Mouse (Mus musculus) kidney, adult 2 months (tissue): ENCODE data around the gene Pdia2. TPM values are rescaled to one million over a fixed set of nuclear protein-coding genes. Genes with fewer than 3 reads are reported as not detected.
"Not testable (repeated sequence)": the region's sequence is repeated elsewhere in the genome, so short reads cannot be mapped to it uniquely, and the experiment has no call there.

Source experiments
- DNase-seq: peaks from one replicate; pipeline ENCODE4 v3.0.0; 2021
- H3K27ac ChIP-seq: fragments of 200-500 bp; 2 replicates; pipeline ENCODE4 v1.5.1; 2012; ENCODE audit warnings: low read depth, low read length, control low read depth, inconsistent platforms; ENCODE audit not compliant: insufficient read depth
- H3K27me3 ChIP-seq: fragments of 200-500 bp; replicated peaks from 2 replicates; pipeline ENCODE4 v1.6.1; 2012; ENCODE audit warnings: mild to moderate bottlenecking, moderate library complexity, low read length, inconsistent platforms; ENCODE audit not compliant: control insufficient read depth, insufficient read depth
- H3K36me3 ChIP-seq: fragments of 200-500 bp; 2 replicates; pipeline ENCODE4 v1.6.1; 2012; ENCODE audit warnings: mild to moderate bottlenecking, moderate library complexity, low read length, inconsistent platforms; ENCODE audit not compliant: control insufficient read depth, insufficient read depth
- H3K4me1 ChIP-seq: fragments of 200-500 bp; 2 replicates; pipeline ENCODE4 v1.6.1; 2011; ENCODE audit warnings: low read length; ENCODE audit not compliant: control insufficient read depth, insufficient read depth
- H3K4me3 ChIP-seq: fragments of 200-500 bp; 2 replicates; pipeline ENCODE4 v1.5.1; 2011; ENCODE audit warnings: mild to moderate bottlenecking, low read depth, low read length, control low read depth; ENCODE audit not compliant: insufficient read depth
- CTCF ChIP-seq: fragments of 200-500 bp; conservative IDR thresholded peaks from 2 replicates; pipeline ENCODE4 v1.5.1; 2011; ENCODE audit warnings: low read depth, mild to moderate bottlenecking, control low read depth, low read length, moderate library complexity, mixed read lengths; ENCODE audit not compliant: insufficient read depth, insufficient read length
- POLR2A ChIP-seq: fragments of 200-500 bp; IDR thresholded peaks from one replicate; pipeline ENCODE4 v1.6.1; 2011; ENCODE audit warnings: low read depth, low read length, control low read depth
- WGBS: fragments of 180-500 bp; shearing (Covaris S2); methylation state at CpG from one replicate; pipeline ENCODE4 v1.1.7; 2018; 5-methylcytosine and 5-hydroxymethylcytosine counted together
- polyA plus RNA-seq: library from polyadenylated mRNA; depleted of rRNA; stranded (reverse); fragments of >200 nt; gene quantifications from 2 replicates; pipeline ENCODE4 v1.2.3, GENCODE M21; 2012; rRNA removed

Pdia2 gene
- polyA plus RNA-seq, 1 experiment = 0.20 TPM

DNA sequence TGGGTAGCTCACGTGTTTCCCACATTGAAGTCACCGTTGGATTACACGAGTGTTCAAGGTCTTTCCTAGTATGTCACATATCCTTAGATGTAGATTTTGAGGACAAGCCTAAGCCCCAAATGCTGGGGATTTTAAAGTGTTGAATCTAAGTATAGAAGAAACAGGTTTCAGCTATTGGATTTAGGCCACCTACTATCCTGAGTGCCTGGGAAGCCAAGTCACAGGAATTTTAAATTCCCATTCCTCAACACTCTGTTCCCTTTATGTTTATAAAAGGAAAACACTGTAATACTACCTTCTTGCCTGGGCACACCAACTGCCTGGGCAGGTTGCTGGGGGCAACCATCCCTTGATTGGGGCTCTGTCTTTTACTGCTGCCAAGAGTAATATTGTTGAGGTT is 17.7 kb downstream of the Pdia2 start:
- peaks cover 2% of the 10 kb centered on the region for H3K36me3 ChIP-seq
- no peak overlapping the region for H3K4me3 ChIP-seq
- no peaks in the 10 kb centered on the region for H3K27me3 ChIP-seq
- no peak for DNase-seq
- H3K4me1 ChIP-seq = no peaks in the 10 kb centered on the region
- WGBS = 92% methylated on average over 3 of the region's 3 CpGs
- no peak overlapping the region for H3K27ac ChIP-seq
- TF ChIP-seq POLR2A (no peak), CTCF (no peak)

DNA sequence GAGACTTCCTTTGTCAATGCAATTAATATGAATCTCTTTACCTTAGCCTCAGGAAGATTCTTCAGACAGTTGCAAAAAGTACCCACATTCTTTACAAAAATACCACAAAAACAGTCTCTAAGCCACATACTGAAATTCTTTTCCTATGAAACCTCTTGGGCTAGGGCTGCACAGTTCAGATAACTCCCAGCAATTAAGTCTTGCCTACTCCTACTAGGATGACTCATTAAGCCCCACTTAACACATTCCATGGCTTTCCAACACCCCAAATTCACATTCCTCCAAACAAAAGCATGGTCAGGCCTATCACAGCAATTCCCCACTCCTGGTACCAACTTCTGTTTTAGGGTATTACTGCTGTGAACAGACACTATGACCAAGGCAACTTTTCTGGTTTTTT is 20.3 kb downstream of the Pdia2 start:
- no peaks in the 10 kb centered on the region; the same call in 1 of the 2 replicates for H3K36me3 ChIP-seq

DNA sequence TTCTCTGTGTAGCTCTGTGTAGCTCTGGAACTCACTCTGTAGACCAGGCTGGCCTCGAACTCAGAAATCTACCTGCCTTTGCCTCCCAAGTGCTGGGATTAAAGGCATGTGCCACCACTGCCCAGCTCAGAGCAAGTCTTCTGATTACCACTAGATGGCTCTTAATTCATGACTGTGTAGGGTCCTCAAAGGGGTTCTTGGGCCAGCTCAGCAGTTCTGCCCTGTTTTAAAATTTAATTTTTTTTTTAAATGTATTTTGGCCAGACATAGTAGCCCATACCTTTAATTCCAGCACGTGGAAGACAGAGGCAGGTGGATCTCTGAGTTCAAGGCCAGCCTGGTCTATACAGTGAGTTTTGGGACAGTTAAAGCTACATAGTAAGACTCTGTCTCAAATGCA is 23.6 kb downstream of the Pdia2 start:
- H3K36me3 ChIP-seq, H3K4me3 ChIP-seq, H3K27me3 ChIP-seq, H3K27ac ChIP-seq, H3K4me1 ChIP-seq, DNase-seq: not testable (repeated sequence)
- WGBS = 83% methylated on average over 2 of the region's 2 CpGs

More for the DNA sequence above, 20.3 kb downstream of the Pdia2 start:
- TF ChIP-seq CTCF = no peak
- no peak for TF ChIP-seq POLR2A
- no peaks in the 10 kb centered on the region for H3K27me3 ChIP-seq
- H3K4me3 ChIP-seq = no peak overlapping the region
- no peak overlapping the region for H3K27ac ChIP-seq
- no peak for DNase-seq
- no peaks in the 10 kb centered on the region for H3K4me1 ChIP-seq

DNA sequence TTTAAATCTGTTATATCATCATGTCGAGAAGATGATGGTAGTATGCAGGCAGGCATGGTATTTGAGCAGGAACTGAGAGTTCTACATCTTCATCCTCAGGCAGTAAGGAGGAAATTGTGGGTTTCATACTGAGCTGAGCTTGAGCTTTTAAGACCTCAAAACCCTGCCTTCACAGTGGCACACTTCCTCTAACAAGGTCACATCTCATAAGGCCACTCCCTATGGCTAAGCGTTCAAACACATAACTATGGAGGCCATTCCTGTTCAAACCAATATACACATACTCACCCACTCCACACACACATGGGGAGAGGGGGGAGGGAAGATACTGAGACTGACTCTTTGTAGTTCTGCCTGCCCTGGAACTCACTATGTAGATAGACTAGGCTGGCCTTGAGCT is 30.8 kb downstream of the Pdia2 start:
- Histone ChIP-seq H3K36me3 (no peaks in the 10 kb centered on the region), H3K4me1 (peaks cover 3% of the 10 kb centered on the region; the same call in 1 of the 2 replicates), H3K27me3 (no peaks in the 10 kb centered on the region), H3K27ac (no peak overlapping the region), H3K4me3 (no peak overlapping the region)
- DNase-seq = peak; percentile 13
- WGBS = 87% methylated on average over 2 of the region's 2 CpGs
- TF ChIP-seq POLR2A (no peak), CTCF (no peak)

DNA sequence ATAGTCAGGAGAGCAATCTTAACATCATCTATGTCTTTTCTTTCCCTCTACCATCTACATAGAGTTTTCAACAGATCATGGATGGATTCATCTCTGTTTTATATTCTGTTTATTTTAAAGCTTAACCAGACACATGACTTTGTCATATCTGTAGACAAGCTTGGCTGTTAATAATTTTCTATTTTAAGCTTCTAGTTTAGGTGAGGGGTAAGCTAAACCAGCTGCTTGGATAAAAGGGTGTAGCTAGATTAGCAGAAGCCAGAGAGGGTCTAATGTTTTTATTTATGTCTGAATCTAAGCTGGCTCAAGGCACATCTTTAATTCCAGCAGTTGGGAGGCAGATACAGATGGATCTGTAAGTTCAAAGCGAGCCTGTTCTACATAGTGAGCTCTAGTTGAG is 36.2 kb downstream of the Pdia2 start:
- 0 out of 2 replicates have a peak, but pooled peaks cover 6% of the 10 kb centered on the region for H3K4me1 ChIP-seq
- no peaks in the 10 kb centered on the region for H3K27me3 ChIP-seq
- WGBS = 85% methylated on average over 1 of the region's 1 CpGs
- H3K27ac ChIP-seq = no peak overlapping the region
- no peak overlapping the region for H3K4me3 ChIP-seq
- no peaks in the 10 kb centered on the region for H3K36me3 ChIP-seq
- no peak for DNase-seq
- TF ChIP-seq POLR2A = no peak
- no peak for TF ChIP-seq CTCF

DNA sequence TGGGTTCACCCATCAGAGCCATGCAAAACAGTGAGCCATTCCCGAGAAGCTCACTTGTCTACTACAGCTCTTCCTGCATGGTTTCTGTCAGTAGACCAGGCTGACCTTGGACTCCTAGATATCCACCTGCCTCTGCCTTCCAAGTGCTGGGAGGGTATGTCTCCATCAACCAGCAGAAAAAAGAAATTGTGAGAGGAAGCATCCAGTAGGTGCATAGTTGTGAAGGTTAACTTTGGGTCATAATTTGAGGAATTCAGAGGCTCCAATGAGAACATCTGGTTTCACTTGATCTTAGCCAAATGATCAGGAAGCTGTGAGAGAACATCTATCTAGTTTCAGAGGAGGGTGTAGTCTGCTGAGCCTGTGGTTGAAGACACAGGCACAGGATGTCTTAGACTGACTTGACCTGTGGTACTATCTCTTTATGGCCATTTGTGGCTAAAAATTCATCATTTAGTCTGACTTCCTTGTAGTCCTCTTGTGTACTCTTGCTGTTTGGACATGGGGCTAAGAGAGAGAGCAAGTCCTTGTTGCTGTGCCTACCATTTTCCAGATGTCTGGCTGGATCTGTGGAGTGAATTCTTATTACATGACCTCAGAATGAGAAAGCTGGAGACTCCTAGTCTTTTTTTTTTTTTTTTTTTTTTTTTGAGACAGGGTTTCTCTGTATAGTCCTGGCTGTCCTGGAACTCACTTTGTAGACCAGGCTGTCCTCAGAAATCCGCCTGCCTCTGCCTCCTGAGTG is 46.8 kb downstream of the Pdia2 start:
- Histone ChIP-seq H3K4me3 (no peak overlapping the region), H3K36me3 (no peaks in the 10 kb centered on the region), H3K27ac (no peak overlapping the region), H3K27me3 (no peaks in the 10 kb centered on the region), H3K4me1 (no peaks in the 10 kb centered on the region)
- WGBS = 94% methylated on average over 2 of the region's 2 CpGs
- no peak for DNase-seq
- TF ChIP-seq POLR2A = no peak
- TF ChIP-seq CTCF = no peak

DNA sequence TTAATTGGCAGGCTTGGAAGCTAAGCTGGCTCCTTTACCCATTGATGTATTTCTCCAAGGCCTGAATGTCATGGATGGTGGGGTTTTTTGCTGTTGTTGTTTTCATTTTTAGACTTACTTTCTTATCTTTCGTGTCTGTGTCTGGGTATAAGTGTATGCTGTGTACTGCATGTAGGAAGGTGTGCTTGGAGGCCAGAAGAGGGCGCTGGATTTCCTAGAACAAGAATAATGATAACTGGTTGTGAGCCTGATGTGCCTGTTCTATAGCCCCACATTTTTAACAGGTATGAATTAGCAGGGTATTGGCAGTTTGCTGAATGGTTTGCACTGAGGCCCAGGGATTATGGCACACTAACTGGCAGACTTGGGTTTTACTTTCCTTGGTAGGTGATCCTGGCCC is 49.8 kb downstream of the Pdia2 start:
- H3K4me1 ChIP-seq = peaks cover 3% of the 10 kb centered on the region; the same call in 1 of the 2 replicates
- no peaks in the 10 kb centered on the region for H3K36me3 ChIP-seq
- no peak overlapping the region for H3K4me3 ChIP-seq
- TF ChIP-seq CTCF (no peak), POLR2A (no peak)
- no peak for DNase-seq
- H3K27me3 ChIP-seq = no peaks in the 10 kb centered on the region
- H3K27ac ChIP-seq = no peak overlapping the region
- 88% methylated on average over 2 of the region's 2 CpGs for WGBS

Other genes starting within 250 kb of the Pdia2 start
- 7.2 and 8.3 TPM in 2 replicates for gene A930017K11Rik, start 246.5 kb downstream of the Pdia2 start, polyA plus RNA-seq
- 24.0 and 31.6 TPM in 2 replicates for gene Capn15, start 213.3 kb downstream of the Pdia2 start, polyA plus RNA-seq
- gene Rab11fip3, start 129.5 kb downstream of the Pdia2 start, polyA plus RNA-seq = 454 and 517 TPM in 2 replicates
- gene Decr2, start 108.8 kb downstream of the Pdia2 start, polyA plus RNA-seq = 63.0 and 74.9 TPM in 2 replicates
- 36.2 and 45.6 TPM in 2 replicates for gene Nme4, start 103.5 kb downstream of the Pdia2 start, polyA plus RNA-seq
- gene Tmem8, start 85.8 kb downstream of the Pdia2 start, polyA plus RNA-seq = 431 and 538 TPM in 2 replicates
- 130 and 137 TPM in 2 replicates for gene Mrpl28, start 75.6 kb downstream of the Pdia2 start, polyA plus RNA-seq
- 16.3 and 18.5 TPM in 2 replicates for gene Axin1, start 60.4 kb downstream of the Pdia2 start, polyA plus RNA-seq
- 25.0 and 32.0 TPM in 2 replicates for gene Rgs11, start 3.9 kb upstream of the Pdia2 start, polyA plus RNA-seq
- 3.4 and 4.4 TPM in 2 replicates for gene Arhgdig, start 8.7 kb upstream of the Pdia2 start, polyA plus RNA-seq
- gene Fam234a, start 45.2 kb upstream of the Pdia2 start, polyA plus RNA-seq = 112 and 124 TPM in 2 replicates
- 16.0 and 17.5 TPM in 2 replicates for gene Luc7l, start 53.8 kb upstream of the Pdia2 start, polyA plus RNA-seq
- gene Neurl1b, start 215.7 kb upstream of the Pdia2 start, polyA plus RNA-seq = 22.0 and 28.7 TPM in 2 replicates